Mouse (Mus musculus) NIH3T3 (cell line): ENCODE measurements at regions not wholly inside any gene's neighbourhood (a gene's known extent, or its start where the extent isn't known, plus 50 kb on each side); places are given as distances from the start of the nearest gene placed in this dataset.

ENCODE experiments used
- DNase-seq: peaks from one replicate; pipeline ENCODE4 v3.0.0-alpha.2; 2012; ENCODE audit warnings: low read depth

GRCm38 (mm10) chr2:117912722-117913121 lies 199.0 kb upstream of the Thbs1 start:
- peak; percentile 75 for DNase-seq

GRCm38 (mm10) chr2:117913846-117914245 lies 197.8 kb upstream of the Thbs1 start:
- no peak for DNase-seq

DNA sequence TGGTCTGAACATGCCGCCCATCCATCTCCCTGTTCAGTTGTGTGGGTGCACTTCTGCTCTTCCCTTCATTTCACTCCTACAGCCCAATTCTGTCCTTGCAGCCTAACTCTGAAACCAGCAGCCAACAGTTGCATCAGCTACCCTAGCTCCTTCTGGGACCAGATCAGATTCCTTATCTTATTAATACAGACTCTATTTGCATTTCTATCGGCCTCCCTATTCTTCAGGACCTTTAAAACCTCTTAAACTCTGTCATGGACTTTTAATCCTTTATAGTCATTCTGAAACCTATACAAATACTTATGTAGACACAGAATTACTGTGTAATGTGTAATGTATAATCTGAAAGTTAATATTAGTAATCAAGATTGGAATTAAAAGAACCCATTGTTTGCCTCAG lies 195.9 kb upstream of the Thbs1 start:
- DNase-seq, result no peak

DNA sequence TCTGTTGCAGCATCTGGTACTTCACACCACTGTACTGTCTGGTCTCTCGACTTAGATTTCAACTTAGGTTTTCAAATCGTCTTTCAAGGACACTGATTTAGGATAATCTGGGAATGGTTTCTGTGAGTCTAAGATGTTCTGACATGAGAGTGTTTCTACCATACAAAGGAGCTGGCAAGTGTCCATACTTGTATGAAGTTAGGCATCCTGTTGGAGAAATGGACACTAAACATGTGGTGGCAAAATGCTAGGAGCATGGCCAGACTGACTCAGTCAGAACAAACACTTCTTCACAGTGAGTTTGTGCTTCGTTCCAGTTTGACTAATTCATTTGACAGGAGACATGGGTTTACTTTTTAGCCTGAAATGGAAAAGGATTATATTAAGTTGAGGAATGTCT lies 194.5 kb upstream of the Thbs1 start:
- DNase-seq, result peak; percentile 71

DNA sequence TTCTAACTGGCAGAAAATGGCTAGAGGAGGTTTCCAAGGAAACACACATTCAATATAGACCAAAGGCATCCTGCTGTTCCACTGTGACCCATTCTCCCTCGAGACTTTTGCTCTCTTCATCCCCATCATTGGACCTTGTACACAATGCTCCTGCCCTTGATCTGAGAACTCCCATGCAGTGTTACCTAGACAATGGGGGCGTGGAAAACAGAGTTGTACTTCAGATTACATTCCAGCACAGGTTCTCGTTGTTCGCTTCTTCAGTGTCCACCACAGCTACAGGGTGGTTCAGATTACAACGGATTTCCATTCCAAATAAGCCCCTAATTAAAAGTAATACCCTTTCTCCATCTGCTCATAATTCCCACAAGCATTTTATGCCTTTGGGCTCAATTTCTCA lies 186.8 kb upstream of the Thbs1 start:
- no peak for DNase-seq

- peak; percentile 75 for DNase-seq
Observed at GRCm38 (mm10) chr2:117925412-117925811, 186.3 kb upstream of the Thbs1 start.

DNA sequence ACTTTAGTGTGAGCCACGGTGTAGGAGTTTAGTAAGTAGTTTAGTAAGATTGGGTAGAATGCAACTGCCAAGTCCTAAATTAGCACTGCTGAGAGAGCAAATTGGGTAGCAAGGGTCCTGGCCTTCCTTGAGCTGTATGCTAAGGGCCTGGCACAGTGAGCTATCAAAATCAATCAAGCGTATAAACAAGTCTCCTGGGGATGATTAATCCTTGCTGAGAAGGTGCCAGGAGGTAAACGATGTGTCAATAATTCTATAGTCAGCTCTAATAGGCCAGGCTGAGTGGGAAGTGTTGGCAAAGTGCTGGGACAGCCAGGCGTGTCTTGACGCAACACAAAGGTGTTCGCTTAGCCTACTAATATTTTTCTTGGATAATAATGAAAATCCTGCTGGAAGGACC lies 183.6 kb upstream of the Thbs1 start:
- peak; percentile 89 for DNase-seq

GRCm38 (mm10) chr2:117929586-117929985 lies 182.1 kb upstream of the Thbs1 start:
- no peak for DNase-seq

DNA sequence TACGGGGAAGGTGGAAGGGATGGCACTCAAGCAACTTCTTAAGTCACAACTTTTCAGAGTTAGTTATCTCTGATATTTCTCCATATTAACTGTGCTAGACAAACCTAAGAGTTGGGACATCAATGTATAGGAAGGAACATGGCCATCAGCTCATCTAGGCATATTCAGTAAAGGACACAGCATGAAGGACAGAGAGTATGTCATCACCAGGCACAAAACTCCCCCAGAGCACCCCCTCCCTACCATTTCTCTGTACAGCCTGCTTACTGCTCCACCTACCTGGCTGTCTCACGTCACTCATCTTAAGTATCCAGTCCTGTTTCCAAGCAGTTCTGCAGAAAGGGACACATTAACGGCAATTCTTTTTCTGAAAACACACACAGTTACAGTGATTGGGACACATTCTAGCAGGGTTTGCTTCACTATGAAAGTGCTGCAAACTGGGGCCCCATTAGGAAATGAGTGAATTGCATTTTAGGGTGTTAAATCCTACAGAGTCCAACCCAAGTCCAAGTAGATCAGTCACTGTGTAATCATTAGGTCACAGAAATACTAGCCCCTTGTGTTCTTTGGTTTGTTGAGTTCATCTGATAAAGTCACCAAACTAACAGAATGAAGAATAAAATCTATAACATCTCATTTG lies 180.7 kb upstream of the Thbs1 start:
- DNase-seq, result no peak

GRCm38 (mm10) chr2:117936590-117936989 lies 175.1 kb upstream of the Thbs1 start:
- no peak for DNase-seq

- no peak for DNase-seq
Observed at GRCm38 (mm10) chr2:117938283-117939049, 173.2 kb upstream of the Thbs1 start.

DNA sequence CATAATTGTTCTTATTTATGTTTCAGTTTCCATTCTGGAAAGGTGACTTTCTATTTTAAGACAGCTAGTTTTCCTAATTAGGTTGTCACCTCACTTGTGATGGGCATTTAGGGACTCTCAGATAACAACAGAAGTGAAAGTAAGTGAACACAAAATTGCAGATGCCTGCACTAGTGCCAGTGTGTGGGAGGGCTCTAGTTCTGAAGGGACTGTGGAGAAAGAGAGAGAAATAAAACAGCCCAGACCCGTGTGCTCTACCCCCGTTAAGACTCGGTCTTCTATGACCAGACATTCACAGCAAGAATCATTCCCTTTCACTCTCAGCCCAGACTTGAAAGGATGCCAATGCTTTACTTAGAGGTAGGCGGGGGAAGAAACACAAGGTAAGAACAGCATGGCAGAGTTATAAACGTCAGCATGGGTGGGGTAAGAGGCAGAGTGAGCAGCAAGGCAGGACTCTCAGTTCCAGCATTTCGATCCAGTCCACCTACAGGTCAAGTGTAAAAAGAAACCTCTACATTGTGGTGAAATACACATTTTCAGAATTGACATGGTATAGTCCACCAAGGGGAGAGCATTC lies 170.1 kb upstream of the Thbs1 start:
- no peak for DNase-seq

- DNase-seq, result no peak
Observed at GRCm38 (mm10) chr2:117943666-117944065, 168.0 kb upstream of the Thbs1 start.

DNA sequence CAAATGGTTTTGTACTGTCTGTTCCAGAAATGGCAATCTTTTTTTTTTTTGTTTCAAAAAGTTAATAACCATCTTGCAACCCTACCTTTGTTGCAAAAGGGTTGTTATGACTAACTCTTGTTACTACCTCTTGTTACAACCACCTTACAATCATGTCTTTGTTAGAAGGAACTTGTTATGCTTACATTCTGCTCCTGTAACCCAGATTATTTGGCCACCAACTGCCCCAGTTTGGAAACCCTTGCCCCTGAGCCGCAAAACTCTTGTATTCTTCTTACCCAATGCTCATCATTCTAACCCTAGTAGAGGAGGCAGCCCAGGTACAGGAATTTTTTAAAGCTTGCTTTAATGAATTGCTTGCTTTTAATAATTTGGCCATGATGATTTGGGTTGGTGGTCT lies 167.4 kb upstream of the Thbs1 start:
- no peak for DNase-seq

GRCm38 (mm10) chr2:117944942-117945341 lies 166.7 kb upstream of the Thbs1 start:
- no peak for DNase-seq

GRCm38 (mm10) chr2:117950431-117951336 lies 161.0 kb upstream of the Thbs1 start:
- peak; percentile 68 for DNase-seq

DNA sequence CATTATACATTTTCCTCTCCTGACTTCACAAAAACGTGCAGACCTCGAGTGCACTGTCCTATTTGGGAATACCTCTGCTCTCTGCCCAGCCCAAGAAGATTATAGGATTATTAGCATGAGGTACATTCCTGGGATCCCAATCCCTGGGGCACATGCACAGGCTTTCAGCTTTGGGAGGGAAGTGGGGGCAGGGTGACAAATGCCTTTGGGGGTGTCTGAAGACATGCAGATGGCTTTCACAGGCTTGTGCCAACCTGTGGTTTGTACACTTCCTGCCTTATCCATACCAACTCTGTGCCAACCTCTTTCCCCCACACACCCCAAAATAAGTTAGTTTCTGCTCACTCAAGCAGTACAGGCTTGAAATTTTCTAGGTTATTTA lies 160.3 kb upstream of the Thbs1 start:
- no peak for DNase-seq

DNA sequence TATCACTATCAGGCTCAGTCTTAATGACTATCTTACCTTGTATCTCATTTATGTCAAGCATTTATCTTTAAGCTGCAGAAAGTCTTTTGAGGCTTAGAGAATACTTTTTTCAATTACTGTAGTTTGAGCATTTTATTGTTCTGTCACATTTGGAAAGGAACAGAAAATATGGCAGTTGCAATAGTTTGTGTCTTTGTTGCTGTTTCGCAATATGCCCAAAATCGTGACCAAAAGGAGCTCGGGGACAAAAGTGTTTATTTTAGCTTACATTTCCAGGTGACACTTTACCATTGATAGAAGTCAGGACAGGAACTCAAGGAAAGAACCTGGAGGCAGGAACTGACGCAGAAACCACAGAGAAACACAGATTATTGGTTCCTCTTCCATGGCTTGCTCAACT lies 152.9 kb upstream of the Thbs1 start:
- DNase-seq, result no peak

GRCm38 (mm10) chr2:117959440-117959839 lies 152.2 kb upstream of the Thbs1 start:
- DNase-seq, result peak; percentile 82

- no peak for DNase-seq
Observed at GRCm38 (mm10) chr2:117962531-117962930, 149.1 kb upstream of the Thbs1 start.

DNA sequence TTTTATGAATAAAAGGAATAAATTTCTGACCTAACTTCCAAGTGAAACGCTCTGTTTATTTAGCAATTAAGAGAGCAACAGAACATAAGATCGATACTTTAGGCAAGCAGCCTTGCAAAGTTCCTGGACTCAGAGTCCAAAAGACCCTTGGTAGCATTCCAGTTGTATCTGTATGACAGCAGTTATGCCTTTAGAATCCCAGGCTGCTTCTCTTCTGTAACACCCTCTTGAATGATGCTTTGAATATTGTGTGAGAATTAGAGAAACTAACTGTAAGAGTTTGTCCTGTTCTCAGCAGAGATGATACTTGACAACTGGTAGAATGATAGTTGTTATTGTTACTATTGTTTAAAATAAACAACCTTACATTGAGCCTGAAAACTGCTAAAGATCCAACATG lies 148.2 kb upstream of the Thbs1 start:
- DNase-seq, result no peak

DNA sequence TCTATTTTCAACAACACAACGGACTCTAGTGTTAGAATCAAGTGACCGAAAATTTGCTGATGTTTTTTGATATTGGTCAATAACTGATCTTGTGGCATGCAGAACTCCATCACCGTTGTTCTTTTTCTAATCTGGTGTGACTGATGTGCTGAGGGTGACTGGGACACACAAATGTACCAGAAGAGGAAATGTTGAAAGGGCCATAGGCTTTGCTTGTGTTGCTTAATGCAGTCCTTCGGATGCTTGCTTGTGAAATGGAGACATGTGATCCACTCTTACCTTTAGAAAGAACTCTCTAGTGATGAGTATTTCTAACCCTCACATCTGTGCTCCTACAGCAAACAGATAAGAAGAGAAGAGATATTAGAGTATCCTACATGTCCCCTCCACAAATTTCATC lies 145.9 kb upstream of the Thbs1 start:
- no peak for DNase-seq
